Mouse (Mus musculus) monocyte, adult 5-6 weeks (primary cell): ENCODE results near the gene Ank3. TPM values are rescaled to one million over a fixed set of nuclear protein-coding genes. Genes with fewer than 3 reads are reported as not detected.

Experiments
- ATAC-seq: fragments of 153-309, 156-312 bp; replicated peaks from 2 replicates; pipeline ENCODE4 v1.8.0; 2017; ENCODE audit warnings: mild to moderate bottlenecking; ENCODE audit not compliant: low TSS enrichment, insufficient number of reproducible peaks, severe bottlenecking, poor library complexity, low FRiP score
- total RNA-seq: library from RNA; stranded (forward); fragments of 200-1000, 200-491, 200-594 nt; gene quantifications from 3 replicates; pipeline ENCODE4 v1.2.3, GENCODE M21; 2017

Ank3 gene
- total RNA-seq, 1 experiment from 2014 or later: not detected

GRCm38 (mm10) chr10:69527318-69527717 lies 128.7 kb downstream of the Ank3 start:
- no peak for ATAC-seq

GRCm38 (mm10) chr10:69528746-69529145 lies 130.2 kb downstream of the Ank3 start:
- no peak for ATAC-seq

- ATAC-seq: no peak
Measured at GRCm38 (mm10) chr10:69530326-69530725, 131.8 kb downstream of the Ank3 start.

- no peak for ATAC-seq
Measured at GRCm38 (mm10) chr10:69531569-69531968, 133.0 kb downstream of the Ank3 start.

GRCm38 (mm10) chr10:69532169-69532730 lies 133.7 kb downstream of the Ank3 start:
- no peak for ATAC-seq

- no peak for ATAC-seq
Measured at GRCm38 (mm10) chr10:69533505-69534388, 135.2 kb downstream of the Ank3 start.

GRCm38 (mm10) chr10:69534716-69535115 lies 136.1 kb downstream of the Ank3 start:
- no peak for ATAC-seq

GRCm38 (mm10) chr10:69535123-69535930 lies 136.8 kb downstream of the Ank3 start:
- no peak for ATAC-seq

- ATAC-seq: no peak
Measured at GRCm38 (mm10) chr10:69535931-69536200, 137.3 kb downstream of the Ank3 start.

- no peak for ATAC-seq
Measured at GRCm38 (mm10) chr10:69536372-69537075, 138.0 kb downstream of the Ank3 start.

GRCm38 (mm10) chr10:69538236-69538635 lies 139.7 kb downstream of the Ank3 start:
- ATAC-seq: no peak

GRCm38 (mm10) chr10:69542439-69542838 lies 143.9 kb downstream of the Ank3 start:
- no peak for ATAC-seq

GRCm38 (mm10) chr10:69543876-69544620 lies 145.5 kb downstream of the Ank3 start:
- ATAC-seq: no peak

- no peak for ATAC-seq
Measured at GRCm38 (mm10) chr10:69544653-69545052, 146.1 kb downstream of the Ank3 start.

GRCm38 (mm10) chr10:69545936-69546335 lies 147.4 kb downstream of the Ank3 start:
- ATAC-seq: no peak

- ATAC-seq: no peak
Measured at GRCm38 (mm10) chr10:69546643-69547042, 148.1 kb downstream of the Ank3 start.

GRCm38 (mm10) chr10:69548771-69549170 lies 150.2 kb downstream of the Ank3 start:
- no peak for ATAC-seq

- no peak for ATAC-seq
Measured at GRCm38 (mm10) chr10:69549221-69549620, 150.6 kb downstream of the Ank3 start.
